Mouse (Mus musculus): ENCODE data around the gene Stk11ip. TPM values are rescaled to one million over a fixed set of nuclear protein-coding genes. Genes with fewer than 3 reads are reported as not detected.

The Stk11ip gene
- total and polyA plus RNA-seq, 3 experiments = 7.3 to 19.8 (median 7.7) TPM

DNA sequence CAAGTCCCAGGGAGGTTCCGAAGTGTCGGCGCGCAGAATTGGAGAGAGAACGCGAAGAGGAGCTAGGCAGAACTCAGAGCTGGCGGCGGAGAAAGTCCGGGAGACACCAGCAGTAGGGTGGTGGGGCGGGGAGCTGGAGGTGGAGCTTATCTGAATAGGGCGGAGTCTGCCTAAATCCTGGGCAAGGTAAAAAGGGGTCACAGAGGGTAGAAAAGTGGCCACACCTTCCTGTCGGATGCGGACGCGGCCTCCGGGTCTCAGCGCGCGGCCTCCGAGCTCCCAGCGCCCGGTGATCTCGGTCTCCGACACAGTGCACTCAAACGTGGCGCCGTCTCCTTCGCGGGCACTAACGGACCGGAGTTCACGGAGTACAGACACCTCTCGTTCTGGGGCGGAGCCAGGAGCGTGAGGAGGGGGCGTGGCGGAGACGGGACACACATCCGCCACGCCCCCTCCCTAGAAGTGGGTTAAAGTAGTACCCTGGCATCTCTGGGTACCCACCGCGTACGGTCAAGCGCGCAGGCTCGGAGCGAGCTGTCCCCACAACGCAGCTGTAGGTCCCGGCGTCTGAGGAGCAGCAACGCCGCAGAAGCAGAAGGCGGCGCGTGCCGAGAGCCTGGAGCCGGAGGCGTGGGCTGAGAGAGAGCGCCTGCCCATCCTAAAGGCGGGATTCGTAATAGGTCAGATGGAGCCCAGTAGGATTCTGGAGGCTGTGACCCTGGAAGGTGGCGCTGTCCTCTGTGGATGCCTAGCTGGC is 33.7 kb upstream of the Stk11ip start:
- Histone ChIP-seq H3K9ac (ENCODE audit: low read depth, low read length) (no peak overlapping the region), H3K4me3 (no peak overlapping the region; the same call in 1 of the 2 replicates), H3K36me3 (ENCODE audit: control insufficient read depth, insufficient read depth, low read length) (no peaks in the 10 kb centered on the region), H3K27me3 (ENCODE audit: control insufficient read depth, insufficient read depth, low read length) (peaks cover 4% of the 10 kb centered on the region), H3K79me2 (replicated peaks; ENCODE audit: control insufficient read depth, insufficient read depth, low read length) (no peaks in the 10 kb centered on the region), H3K4me1 (ENCODE audit: control insufficient read depth, insufficient read depth, low read length) (no peaks in the 10 kb centered on the region), H3K27ac (no peak overlapping the region)
- no peak for TF ChIP-seq POLR2A (IDR thresholded peaks at IDR 0.05; ENCODE audit: insufficient read depth, low read depth, low read length)
- TF ChIP-seq CTCF (IDR thresholded peaks at IDR 0.05) = no peak
- no peak for TF ChIP-seq EP300 (IDR thresholded peaks at IDR 0.05; ENCODE audit: insufficient read depth, low read depth, low read length)
- 31% methylated on average over 62 of the region's 62 CpGs for WGBS
- intact Hi-C loops (cut with DNase I) = no loop called here
- DNase-seq = peak; percentile 53 to 56

DNA sequence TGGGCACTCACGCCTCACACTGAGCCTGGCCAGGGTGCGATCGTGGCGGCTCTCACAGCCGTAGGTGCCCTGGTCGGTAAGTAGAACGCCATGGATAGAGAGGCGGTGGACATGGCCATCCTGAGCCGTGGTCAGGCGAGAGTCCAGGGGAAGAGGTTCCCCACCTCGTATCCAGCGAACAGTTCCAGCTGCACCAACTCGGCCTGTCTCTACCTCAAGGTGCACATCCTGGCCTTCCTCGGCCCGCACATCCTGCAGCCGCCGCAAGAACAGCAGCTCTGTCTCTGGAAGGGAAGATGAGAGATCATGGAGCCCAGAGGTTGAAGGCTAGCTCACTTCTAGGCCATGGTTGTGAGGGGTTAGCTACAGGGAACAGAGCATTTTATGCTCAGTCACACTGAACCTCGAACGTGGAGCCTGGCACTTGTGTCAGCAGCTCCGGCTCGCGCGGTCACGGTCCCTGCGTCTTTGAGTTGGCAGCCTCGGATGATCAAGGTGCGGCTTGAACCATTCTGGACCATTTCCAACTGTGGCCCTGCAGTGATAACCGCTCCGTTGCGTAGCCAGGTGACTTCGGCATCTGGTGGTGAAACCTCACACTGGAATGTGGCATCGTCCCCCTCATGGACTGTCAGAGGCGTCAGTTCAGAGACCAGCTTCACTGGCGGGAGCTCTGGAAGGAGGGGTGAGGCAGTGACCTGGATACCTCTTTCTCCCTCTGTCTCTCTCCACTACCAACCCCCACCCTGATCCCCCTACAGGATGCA is 30.4 kb upstream of the Stk11ip start:
- no peaks in the 10 kb centered on the region for H3K36me3 ChIP-seq (ENCODE audit: control insufficient read depth, insufficient read depth, low read length)
- no peak overlapping the region for H3K9ac ChIP-seq (ENCODE audit: low read depth, low read length)
- no peaks in the 10 kb centered on the region for H3K79me2 ChIP-seq (replicated peaks; ENCODE audit: control insufficient read depth, insufficient read depth, low read length)
- intact Hi-C loops (cut with DNase I) = no loop called here
- no peak overlapping the region for H3K4me3 ChIP-seq
- WGBS = 87% methylated on average over 34 of the region's 34 CpGs
- H3K27me3 ChIP-seq (ENCODE audit: control insufficient read depth, insufficient read depth, low read length) = no peaks in the 10 kb centered on the region; the same call in 1 of the 2 replicates
- H3K4me1 ChIP-seq (ENCODE audit: control insufficient read depth, insufficient read depth, low read length) = no peaks in the 10 kb centered on the region
- no peak for DNase-seq
- H3K27ac ChIP-seq = no peak overlapping the region
- TF ChIP-seq EP300 (IDR thresholded peaks at IDR 0.05; ENCODE audit: insufficient read depth, low read depth, low read length) (no peak), POLR2A (IDR thresholded peaks at IDR 0.05; ENCODE audit: insufficient read depth, low read depth, low read length) (no peak), CTCF (IDR thresholded peaks at IDR 0.05) (no peak)

DNA sequence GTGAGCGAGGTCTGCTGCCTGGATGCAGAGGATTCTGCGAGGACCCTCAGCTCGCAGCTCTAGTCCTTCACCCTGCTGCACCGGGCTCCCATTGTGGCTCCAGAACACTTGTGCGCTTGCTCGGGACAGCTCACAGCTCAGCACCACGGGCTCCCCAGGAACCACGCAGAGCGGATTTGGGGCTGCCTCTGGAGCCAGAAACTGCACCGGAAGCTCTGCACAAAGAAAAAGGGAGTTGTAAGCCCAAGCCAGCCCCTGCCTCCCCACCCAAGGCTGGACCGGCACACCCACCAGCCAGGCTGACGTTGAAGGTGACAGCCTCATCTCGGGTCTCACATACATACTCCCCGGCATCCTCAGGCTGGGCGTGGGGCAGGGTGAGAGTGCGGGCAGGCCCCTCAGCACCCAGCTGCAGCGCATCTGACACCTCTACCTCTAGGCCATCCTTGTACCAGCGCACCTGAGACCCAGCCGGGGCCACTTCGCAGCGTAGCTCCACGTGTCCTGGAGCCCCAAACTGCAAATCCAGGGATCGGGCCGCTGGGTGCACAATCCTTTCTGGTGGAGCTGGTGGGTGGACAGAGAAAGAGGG is 28.7 kb upstream of the Stk11ip start:
- Histone ChIP-seq H3K27me3 (ENCODE audit: control insufficient read depth, insufficient read depth, low read length) (no peaks in the 10 kb centered on the region; the same call in 1 of the 2 replicates), H3K4me1 (ENCODE audit: control insufficient read depth, insufficient read depth, low read length) (no peaks in the 10 kb centered on the region), H3K36me3 (ENCODE audit: control insufficient read depth, insufficient read depth, low read length) (no peaks in the 10 kb centered on the region), H3K9ac (ENCODE audit: low read depth, low read length) (no peak overlapping the region), H3K4me3 (no peak overlapping the region), H3K79me2 (replicated peaks; ENCODE audit: control insufficient read depth, insufficient read depth, low read length) (no peaks in the 10 kb centered on the region), H3K27ac (no peak overlapping the region)
- TF ChIP-seq EP300 (IDR thresholded peaks at IDR 0.05; ENCODE audit: insufficient read depth, low read depth, low read length) (no peak), POLR2A (IDR thresholded peaks at IDR 0.05; ENCODE audit: insufficient read depth, low read depth, low read length) (no peak), CTCF (IDR thresholded peaks at IDR 0.05) (no peak)
- DNase-seq = no peak
- intact Hi-C loops (cut with DNase I) = no loop called here
- WGBS = 80% methylated on average over 24 of the region's 24 CpGs

DNA sequence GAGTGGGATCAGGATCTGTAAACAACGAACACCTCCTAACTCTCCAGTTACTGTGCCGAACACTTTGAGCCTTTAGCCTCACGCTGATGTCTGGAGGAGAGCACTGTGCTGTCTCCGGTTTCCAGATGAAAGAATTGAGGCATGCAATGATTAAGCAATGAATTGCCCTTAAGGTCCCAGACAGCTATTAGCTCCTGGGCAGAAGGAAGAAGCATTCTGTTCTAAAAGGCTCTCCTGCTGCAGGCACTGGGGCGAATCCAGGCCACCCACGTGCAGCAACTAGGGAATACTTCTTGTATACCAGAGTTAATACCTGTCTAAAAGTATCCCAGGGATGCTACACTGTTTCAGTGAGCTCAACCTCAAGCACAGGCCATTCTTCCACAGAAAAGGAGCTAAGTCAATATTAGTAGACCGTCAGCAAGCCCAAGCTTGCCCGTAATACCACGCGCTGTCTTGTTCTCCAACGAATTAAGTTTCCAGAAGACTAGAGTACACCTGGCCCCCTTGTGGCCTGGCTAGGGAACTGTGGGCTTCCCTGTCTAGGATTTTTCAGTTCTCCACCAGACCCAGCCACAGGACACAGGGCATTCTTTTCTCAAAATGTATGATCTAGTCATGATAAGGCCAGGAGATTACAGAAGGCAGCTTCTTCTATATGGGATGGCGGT is 26.3 kb upstream of the Stk11ip start:
- no peak overlapping the region for H3K9ac ChIP-seq (ENCODE audit: low read depth, low read length)
- intact Hi-C loops (cut with DNase I) = no loop called here
- H3K36me3 ChIP-seq (ENCODE audit: control insufficient read depth, insufficient read depth, low read length) = no peaks in the 10 kb centered on the region
- H3K27ac ChIP-seq = no peak overlapping the region
- TF ChIP-seq EP300 (IDR thresholded peaks at IDR 0.05; ENCODE audit: insufficient read depth, low read depth, low read length) (no peak), CTCF (IDR thresholded peaks at IDR 0.05) (peak; percentile 81)
- 79% methylated on average over 12 of the region's 12 CpGs for WGBS
- no peak overlapping the region for H3K4me3 ChIP-seq
- H3K4me1 ChIP-seq (ENCODE audit: control insufficient read depth, insufficient read depth, low read length) = no peaks in the 10 kb centered on the region
- DNase-seq = no peak
- H3K27me3 ChIP-seq (ENCODE audit: control insufficient read depth, insufficient read depth, low read length) = no peaks in the 10 kb centered on the region
- no peaks in the 10 kb centered on the region for H3K79me2 ChIP-seq (replicated peaks; ENCODE audit: control insufficient read depth, insufficient read depth, low read length)

DNA sequence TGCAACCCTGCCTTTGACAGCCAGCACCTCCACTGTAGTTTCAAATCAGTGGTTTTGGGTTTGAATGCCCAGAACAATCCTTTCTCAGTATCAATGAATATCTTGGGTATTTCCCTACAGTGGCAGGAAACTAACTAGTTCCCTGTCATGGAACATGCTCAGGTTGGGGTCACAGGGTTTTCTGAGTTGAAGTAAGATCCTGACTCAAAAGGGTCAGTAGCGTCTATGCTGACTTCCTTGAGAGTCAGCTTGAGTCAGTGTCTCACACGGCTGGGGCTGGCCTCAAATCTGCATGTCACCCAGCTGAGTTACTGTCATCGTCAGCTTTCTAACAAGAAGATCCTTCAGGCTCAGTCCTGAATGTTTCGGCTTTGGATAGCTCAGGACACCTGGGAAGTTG is 22.4 kb upstream of the Stk11ip start:
- Histone ChIP-seq H3K36me3 (ENCODE audit: control insufficient read depth, insufficient read depth, low read length) (no peaks in the 10 kb centered on the region), H3K4me3 (no peak overlapping the region), H3K79me2 (replicated peaks; ENCODE audit: control insufficient read depth, insufficient read depth, low read length) (no peaks in the 10 kb centered on the region; the same call in 1 of the 2 replicates), H3K27ac (no peak overlapping the region), H3K4me1 (ENCODE audit: control insufficient read depth, insufficient read depth, low read length) (no peaks in the 10 kb centered on the region; the same call in 1 of the 2 replicates), H3K27me3 (ENCODE audit: control insufficient read depth, insufficient read depth, low read length) (no peaks in the 10 kb centered on the region), H3K9ac (ENCODE audit: low read depth, low read length) (no peak overlapping the region)
- no peak for TF ChIP-seq EP300 (IDR thresholded peaks at IDR 0.05; ENCODE audit: insufficient read depth, low read depth, low read length)
- no peak for TF ChIP-seq CTCF (IDR thresholded peaks at IDR 0.05)
- TF ChIP-seq POLR2A (IDR thresholded peaks at IDR 0.05; ENCODE audit: insufficient read depth, low read depth, low read length) = no peak
- WGBS = 85% methylated on average over 4 of the region's 4 CpGs
- intact Hi-C loops (cut with DNase I) = no loop called here
- DNase-seq = no peak
